In the genomic region with DNA sequence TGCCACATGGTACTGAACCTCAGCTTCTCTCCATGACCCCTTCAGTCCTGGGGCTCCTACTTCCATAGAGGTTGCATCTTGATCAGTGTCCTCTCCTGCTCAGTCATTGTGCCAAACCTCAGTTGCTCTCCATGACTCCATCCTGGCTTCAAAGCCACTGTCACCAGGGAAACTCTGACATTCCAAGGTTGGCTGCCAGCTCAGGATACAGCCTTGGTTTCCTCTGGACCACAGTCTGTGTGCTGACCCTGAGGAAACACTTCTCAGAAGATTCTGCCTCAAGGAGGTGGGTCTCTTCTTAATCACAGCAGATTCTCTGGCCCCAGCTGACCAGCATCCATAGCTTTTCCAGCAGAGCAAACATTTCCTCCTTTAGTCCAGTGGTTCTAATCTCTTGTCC, we compare ENCODE assay signal across 22 mouse cellular contexts. TPM values are rescaled to one million over a fixed set of nuclear protein-coding genes. Genes with fewer than 3 reads are reported as not detected.
DNase-seq lines count a peak whose midpoint lies in the region; ATAC-seq and TF ChIP-seq lines count a peak whose summit lies in the region.
"Had no signal": no experiment of that assay in that cellular context is flagged by ENCODE, and none has a peak within 500 bp of the region (broad histone marks: within the 10 kb centered on the region; RNA-seq: fewer than 3 reads in every experiment).

No protein-coding gene starts in this region.

- H3K27me3 ChIP-seq in intestine, postnatal 0 days (replicated peaks; ENCODE audit: control insufficient read depth, insufficient read depth, low read length): no peaks in the 10 kb centered on the region
- no peaks in the 10 kb centered on the region for H3K27me3 ChIP-seq in limb, embryonic 10.5 days (ENCODE audit: low read depth, poor library complexity, severe bottlenecking)
- H3K27me3 ChIP-seq: embryonic facial prominence, embryonic 12.5 days; embryonic facial prominence, embryonic 15.5 days; hindbrain, embryonic 12.5 days had no signal

- no peaks in the 10 kb centered on the region; the same call in 1 of the 2 replicates for H3K4me1 ChIP-seq in intestine, postnatal 0 days (replicated peaks; ENCODE audit: control insufficient read depth, insufficient read depth, low read length)
- peaks cover 13% of the 10 kb centered on the region for H3K4me1 ChIP-seq in limb, embryonic 10.5 days
- H3K4me1 ChIP-seq: embryonic facial prominence, embryonic 15.5 days had no signal

- H3K9me3 ChIP-seq in intestine, postnatal 0 days (ENCODE audit: control insufficient read depth): no peaks in the 10 kb centered on the region
- no peaks in the 10 kb centered on the region for H3K9me3 ChIP-seq in limb, embryonic 10.5 days (replicated peaks)
- H3K9me3 ChIP-seq: embryonic facial prominence, embryonic 12.5 days; embryonic facial prominence, embryonic 15.5 days; hindbrain, embryonic 12.5 days had no signal

- no peak overlapping the region for H3K4me3 ChIP-seq in intestine, postnatal 0 days (ENCODE audit: low read depth, low read length)
- H3K4me3 ChIP-seq in limb, embryonic 10.5 days: no peak overlapping the region
- H3K4me3 ChIP-seq: embryonic facial prominence, embryonic 12.5 days; embryonic facial prominence, embryonic 15.5 days; gastrocnemius, adult 2 months; hindbrain, embryonic 12.5 days had no signal

- no peak for TF ChIP-seq CTCF in intestine, postnatal 0 days (IDR thresholded peaks at IDR 0.05; ENCODE audit: low read depth)

- H3K36me3 ChIP-seq in intestine, postnatal 0 days (ENCODE audit: control insufficient read depth, insufficient read depth): peaks cover 28% of the 10 kb centered on the region
- H3K36me3 ChIP-seq in limb, embryonic 10.5 days: peaks cover 13% of the 10 kb centered on the region; the same call in 1 of the 2 replicates
- H3K36me3 ChIP-seq: hindbrain, embryonic 12.5 days had no signal

- peak; percentile 38 for DNase-seq in adrenal gland, adult 8-10 months
- no peak for DNase-seq in adrenal gland, postnatal 25 days
- peak; percentile 32 for DNase-seq in adrenal gland, postnatal 14 days
- DNase-seq in ovary, postnatal 14 days (ENCODE audit: low spot score): no peak
- DNase-seq in limb, embryonic 10.5 days (ENCODE audit: low spot score): no peak
- DNase-seq: cerebellum, adult 11 months; cerebellum, adult 2 months; cerebellum, adult 9-11 months; cerebellum, postnatal 25 days; forebrain, postnatal 0 days; gastrocnemius, adult 2 months; gastrocnemius, postnatal 14 days; heart, adult 11 months; kidney, adult 11 months had no signal

- H3K27ac ChIP-seq in intestine, postnatal 0 days (ENCODE audit: low read depth, low read length): peak overlapping the region; percentile 61
- H3K27ac ChIP-seq in limb, embryonic 10.5 days: no peak overlapping the region
- H3K27ac ChIP-seq: embryonic facial prominence, embryonic 12.5 days; embryonic facial prominence, embryonic 15.5 days; gastrocnemius, adult 2 months; hindbrain, embryonic 12.5 days had no signal

- ATAC-seq in intestine, postnatal 0 days: no peak
- ATAC-seq: CD4-positive, CD25-positive, alpha-beta regulatory T cell, adult 4 months; forebrain, embryonic 14.5 days; forebrain, postnatal 0 days; hindbrain, embryonic 16.5 days had no signal

- H3K9ac ChIP-seq in intestine, postnatal 0 days (ENCODE audit: low read depth, low read length): no peak overlapping the region
- H3K9ac ChIP-seq: embryonic facial prominence, embryonic 12.5 days; embryonic facial prominence, embryonic 15.5 days; forebrain, postnatal 0 days; hindbrain, embryonic 12.5 days had no signal

- 0 out of 2 replicates have a peak overlapping the region, but pooled peaks have one; percentile 10 for H3K4me2 ChIP-seq in intestine, postnatal 0 days (replicated peaks; ENCODE audit: low read depth)
- H3K4me2 ChIP-seq: embryonic facial prominence, embryonic 12.5 days; embryonic facial prominence, embryonic 15.5 days; heart, embryonic 11.5 days; hindbrain, embryonic 12.5 days had no signal

RNA-seq across cellular contexts. Expression of a gene that starts 24.4 kb away (rescaled TPM):
- total RNA-seq in adrenal gland, adult 8-10 months (2022): 100 to 1,000 TPM in 2 of 4 experiments, 10 to 100 TPM in 2; 70.8 to 195 (median 124) TPM
- 140 and 169 TPM in 2 replicates for total RNA-seq in adrenal gland, postnatal 25 days (2021)
- 93.5 and 106 TPM in 2 replicates for total RNA-seq in adrenal gland, postnatal 14 days (2021)
- 210 and 211 TPM in 2 replicates for polyA plus RNA-seq in intestine, postnatal 0 days (2015; fragmentation: Nextera tagmentation; extraction: Ambion mirVana)
- polyA plus RNA-seq in limb, embryonic 10.5 days (2016; fragmentation: Nextera tagmentation; extraction: Ambion mirVana): 12.5 and 19.4 TPM in 2 replicates

RNA-seq across cellular contexts. Expression of a gene that starts 55.7 kb away (rescaled TPM):
- total RNA-seq in adrenal gland, adult 8-10 months (2022): 10 to 100 TPM; 13.8 to 31.8 (median 20.3) TPM
- total RNA-seq in adrenal gland, postnatal 25 days (2021): 12.9 and 13.0 TPM in 2 replicates
- 6.5 and 9.8 TPM in 2 replicates for total RNA-seq in adrenal gland, postnatal 14 days (2021)
- 23.9 and 25.3 TPM in 2 replicates for polyA plus RNA-seq in intestine, postnatal 0 days (2015; fragmentation: Nextera tagmentation; extraction: Ambion mirVana)
- 0.87 and 2.7 TPM in 2 replicates for polyA plus RNA-seq in limb, embryonic 10.5 days (2016; fragmentation: Nextera tagmentation; extraction: Ambion mirVana)

Comparison
In these comparisons a context has a peak if more than half of its experiments do, and no peak if none do; other contexts are left out.
1. DNase-seq: peak in adrenal gland, adult 8-10 months (single experiment) and adrenal gland, postnatal 14 days (single experiment); none in adrenal gland, postnatal 25 days (single experiment), ovary, postnatal 14 days (single experiment) and limb, embryonic 10.5 days (single experiment).